Mouse (Mus musculus): ENCODE data around the gene Mrps24. TPM values are rescaled to one million over a fixed set of nuclear protein-coding genes. Genes with fewer than 3 reads are reported as not detected.
A peak's percentile ranks its signal among the peaks of the same experiment; 100 is the strongest.

The Mrps24 gene
- polyA plus RNA-seq (2015; fragmentation: Nextera tagmentation; extraction: Ambion mirVana), result 168 and 171 TPM in 2 replicates

- H3K27me3 ChIP-seq (replicated peaks; ENCODE audit: control insufficient read depth, insufficient read depth, low read length), result no peaks in the 10 kb centered on the region
- H3K27ac ChIP-seq (ENCODE audit: low read length), result no peak within 1 kb of the TSS
- H3K4me3 ChIP-seq (replicated peaks; ENCODE audit: low read length), result no peak within 1 kb of the TSS
- no peak within 1 kb of the TSS for H3K4me2 ChIP-seq (ENCODE audit: low read length)
- H3K4me1 ChIP-seq (replicated peaks; ENCODE audit: control insufficient read depth, insufficient read depth, low read length), result no peaks in the 10 kb centered on the region
- 85% methylated on average over 14 of the region's 14 CpGs for WGBS
- no peak within 1 kb of the TSS for H3K9ac ChIP-seq (replicated peaks; ENCODE audit: low read depth, low read length)
- no peak for ATAC-seq
- peaks cover 25% of the 10 kb centered on the region for H3K36me3 ChIP-seq (ENCODE audit: control insufficient read depth, insufficient read depth)
- no peaks in the 10 kb centered on the region for H3K9me3 ChIP-seq (ENCODE audit: control insufficient read depth, low read length)
Observed at GRCm38 (mm10) chr11:5715630-5716105, at the start of gene Mrps24. Gene Mrps24 (minus strand): TSS chr11:5715680.

GRCm38 (mm10) chr11:5762633-5762982, 47.1 kb upstream of the Mrps24 start:
- H3K4me3 ChIP-seq (replicated peaks; ENCODE audit: low read length), result peak overlapping the region; percentile 78
- H3K9me3 ChIP-seq (ENCODE audit: control insufficient read depth, low read length), result no peaks in the 10 kb centered on the region
- H3K36me3 ChIP-seq (ENCODE audit: control insufficient read depth, insufficient read depth), result no peaks in the 10 kb centered on the region
- H3K9ac ChIP-seq (replicated peaks; ENCODE audit: low read depth, low read length), result peak overlapping the region; percentile 87
- ATAC-seq, result peak; percentile 36
- peak overlapping the region; percentile 69 for H3K4me2 ChIP-seq (ENCODE audit: low read length)
- peaks cover 9% of the 10 kb centered on the region for H3K4me1 ChIP-seq (replicated peaks; ENCODE audit: control insufficient read depth, insufficient read depth, low read length)
- 19% methylated on average over 6 of the region's 6 CpGs for WGBS
- no peaks in the 10 kb centered on the region for H3K27me3 ChIP-seq (replicated peaks; ENCODE audit: control insufficient read depth, insufficient read depth, low read length)
- peak overlapping the region; percentile 95 for H3K27ac ChIP-seq (ENCODE audit: low read length)

- Histone ChIP-seq H3K4me2 (ENCODE audit: low read length) (peak within 1 kb of the TSS; percentile 69), H3K36me3 (ENCODE audit: control insufficient read depth, insufficient read depth) (no peaks in the 10 kb centered on the region), H3K27me3 (replicated peaks; ENCODE audit: control insufficient read depth, insufficient read depth, low read length) (no peaks in the 10 kb centered on the region), H3K9ac (replicated peaks; ENCODE audit: low read depth, low read length) (peak within 1 kb of the TSS; percentile 87), H3K4me1 (replicated peaks; ENCODE audit: control insufficient read depth, insufficient read depth, low read length) (peaks cover 9% of the 10 kb centered on the region), H3K9me3 (ENCODE audit: control insufficient read depth, low read length) (no peaks in the 10 kb centered on the region), H3K27ac (ENCODE audit: low read length) (peak within 1 kb of the TSS; percentile 95), H3K4me3 (replicated peaks; ENCODE audit: low read length) (peak within 1 kb of the TSS; percentile 78)
- under 1% methylated on average over 68 of the region's 68 CpGs for WGBS
- ATAC-seq, result peak; percentile 98
Observed at GRCm38 (mm10) chr11:5761820-5762632, 46.5 kb upstream of the Mrps24 start, which contains the start of gene Urgcp. Gene Urgcp (minus strand): TSS chr11:5762376.

DNA sequence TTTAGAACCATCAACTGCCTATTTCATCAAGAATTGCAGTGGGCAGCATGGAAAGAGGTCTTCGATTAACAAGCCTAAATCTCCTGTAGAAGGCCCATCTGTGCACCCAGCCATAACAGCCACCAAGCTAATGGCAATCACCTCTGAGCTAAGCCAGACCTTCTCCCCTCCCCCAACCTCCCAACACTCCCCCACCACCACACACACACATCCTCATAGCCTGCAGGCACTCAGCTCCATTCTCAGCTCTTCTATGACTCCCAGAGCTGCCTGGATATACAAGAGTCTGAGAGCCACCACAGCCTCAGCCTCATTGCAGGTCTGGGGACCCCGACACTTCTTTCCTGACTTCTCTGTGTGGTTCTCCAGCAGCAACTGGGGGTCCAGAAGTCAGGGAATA, 38.3 kb upstream of the Mrps24 start:
- H3K9ac ChIP-seq (replicated peaks; ENCODE audit: low read depth, low read length), result no peak overlapping the region
- ATAC-seq, result no peak
- H3K4me2 ChIP-seq (ENCODE audit: low read length), result no peak overlapping the region
- H3K9me3 ChIP-seq (ENCODE audit: control insufficient read depth, low read length), result peaks cover 3% of the 10 kb centered on the region; the same call in 1 of the 2 replicates
- no peak overlapping the region for H3K4me3 ChIP-seq (replicated peaks; ENCODE audit: low read length)
- no peaks in the 10 kb centered on the region for H3K36me3 ChIP-seq (ENCODE audit: control insufficient read depth, insufficient read depth)
- 94% methylated on average over 2 of the region's 2 CpGs for WGBS
- no peak overlapping the region for H3K27ac ChIP-seq (ENCODE audit: low read length)
- no peaks in the 10 kb centered on the region for H3K27me3 ChIP-seq (replicated peaks; ENCODE audit: control insufficient read depth, insufficient read depth, low read length)
- H3K4me1 ChIP-seq (replicated peaks; ENCODE audit: control insufficient read depth, insufficient read depth, low read length), result no peaks in the 10 kb centered on the region

DNA sequence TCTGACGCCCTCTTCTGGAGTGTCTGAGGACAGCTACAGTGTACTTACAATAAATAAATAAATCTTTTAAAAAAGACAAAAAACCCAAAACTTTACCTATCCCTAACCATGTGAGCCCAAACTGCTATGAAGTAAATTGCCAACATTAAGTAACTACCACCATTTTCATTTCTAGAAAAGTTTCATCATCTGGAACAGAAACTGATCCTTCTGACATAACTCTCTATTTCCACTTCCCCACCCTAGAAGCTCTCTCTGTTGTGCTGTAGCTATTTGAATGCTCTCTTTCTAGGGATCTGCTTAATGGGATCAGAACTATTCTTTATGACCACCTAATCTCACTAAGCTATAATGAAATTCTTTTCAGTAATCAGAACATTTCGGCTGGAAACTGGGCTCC, 29.5 kb upstream of the Mrps24 start:
- ATAC-seq, result no peak
- WGBS, result 76% methylated on average over 2 of the region's 2 CpGs
- Histone ChIP-seq H3K9ac (replicated peaks; ENCODE audit: low read depth, low read length) (no peak overlapping the region), H3K4me1 (replicated peaks; ENCODE audit: control insufficient read depth, insufficient read depth, low read length) (peaks cover 5% of the 10 kb centered on the region), H3K4me2 (ENCODE audit: low read length) (no peak overlapping the region), H3K27ac (ENCODE audit: low read length) (no peak overlapping the region), H3K4me3 (replicated peaks; ENCODE audit: low read length) (no peak overlapping the region), H3K27me3 (replicated peaks; ENCODE audit: control insufficient read depth, insufficient read depth, low read length) (no peaks in the 10 kb centered on the region), H3K9me3 (ENCODE audit: control insufficient read depth, low read length) (no peaks in the 10 kb centered on the region), H3K36me3 (ENCODE audit: control insufficient read depth, insufficient read depth) (no peaks in the 10 kb centered on the region)

GRCm38 (mm10) chr11:5742106-5742505, 26.6 kb upstream of the Mrps24 start:
- H3K36me3 ChIP-seq (ENCODE audit: control insufficient read depth, insufficient read depth), result no peaks in the 10 kb centered on the region
- peaks cover 9% of the 10 kb centered on the region for H3K4me1 ChIP-seq (replicated peaks; ENCODE audit: control insufficient read depth, insufficient read depth, low read length)
- no peaks in the 10 kb centered on the region for H3K27me3 ChIP-seq (replicated peaks; ENCODE audit: control insufficient read depth, insufficient read depth, low read length)
- H3K9ac ChIP-seq (replicated peaks; ENCODE audit: low read depth, low read length), result no peak overlapping the region
- no peak for ATAC-seq
- no peak overlapping the region for H3K4me3 ChIP-seq (replicated peaks; ENCODE audit: low read length)
- 81% methylated on average over 7 of the region's 7 CpGs for WGBS
- no peak overlapping the region for H3K4me2 ChIP-seq (ENCODE audit: low read length)
- H3K9me3 ChIP-seq (ENCODE audit: control insufficient read depth, low read length), result no peaks in the 10 kb centered on the region
- no peak overlapping the region for H3K27ac ChIP-seq (ENCODE audit: low read length)

DNA sequence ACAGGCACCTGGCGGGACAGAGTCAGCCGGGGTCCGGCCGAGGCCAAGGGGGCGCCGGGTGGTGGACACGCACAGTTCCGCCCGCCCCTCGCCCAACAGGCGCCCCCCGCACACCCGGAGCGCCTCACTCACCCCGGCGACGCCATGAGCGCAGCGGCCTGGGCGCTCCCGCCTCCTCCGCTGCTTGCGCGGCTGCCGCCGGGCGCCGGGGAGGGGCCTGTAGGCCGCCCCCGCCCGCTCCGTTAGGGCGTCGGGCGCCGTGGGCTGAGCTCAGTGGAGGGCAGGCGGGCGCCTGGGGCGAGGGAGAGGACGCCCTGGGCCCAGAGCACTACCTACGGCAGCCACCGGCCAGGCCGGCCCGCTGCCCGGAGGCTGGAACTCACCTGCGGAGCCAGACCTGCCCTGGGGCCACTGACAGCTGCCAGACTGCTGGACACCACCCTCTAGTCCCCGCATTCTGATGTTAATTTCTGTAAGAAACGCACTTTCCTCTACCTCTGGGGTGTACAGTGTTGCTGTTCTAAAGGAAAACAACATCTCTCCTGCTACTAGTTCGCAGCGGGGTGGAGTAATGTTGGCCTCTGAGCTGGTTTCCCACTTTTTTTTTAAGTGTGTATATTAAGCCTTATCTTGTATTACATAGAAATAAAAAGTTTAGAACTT, 25.6 kb upstream of the Mrps24 start:
- Histone ChIP-seq H3K36me3 (ENCODE audit: control insufficient read depth, insufficient read depth) (no peaks in the 10 kb centered on the region), H3K9me3 (ENCODE audit: control insufficient read depth, low read length) (no peaks in the 10 kb centered on the region), H3K4me1 (replicated peaks; ENCODE audit: control insufficient read depth, insufficient read depth, low read length) (peaks cover 9% of the 10 kb centered on the region), H3K9ac (replicated peaks; ENCODE audit: low read depth, low read length) (peak overlapping the region; percentile 96), H3K27me3 (replicated peaks; ENCODE audit: control insufficient read depth, insufficient read depth, low read length) (no peaks in the 10 kb centered on the region), H3K4me2 (ENCODE audit: low read length) (peak overlapping the region; percentile 79), H3K4me3 (replicated peaks; ENCODE audit: low read length) (peak overlapping the region; percentile 97), H3K27ac (ENCODE audit: low read length) (peak overlapping the region; percentile 69)
- peak; percentile 97 for ATAC-seq
- WGBS, result under 1% methylated on average over 47 of the region's 50 CpGs

- H3K4me1 ChIP-seq (replicated peaks; ENCODE audit: control insufficient read depth, insufficient read depth, low read length), result peaks cover 9% of the 10 kb centered on the region
- peak overlapping the region; percentile 97 for H3K4me3 ChIP-seq (replicated peaks; ENCODE audit: low read length)
- H3K9me3 ChIP-seq (ENCODE audit: control insufficient read depth, low read length), result no peaks in the 10 kb centered on the region
- peak overlapping the region; percentile 96 for H3K9ac ChIP-seq (replicated peaks; ENCODE audit: low read depth, low read length)
- ATAC-seq, result peak; percentile 66
- peak overlapping the region; percentile 79 for H3K4me2 ChIP-seq (ENCODE audit: low read length)
- no peaks in the 10 kb centered on the region for H3K27me3 ChIP-seq (replicated peaks; ENCODE audit: control insufficient read depth, insufficient read depth, low read length)
- H3K36me3 ChIP-seq (ENCODE audit: control insufficient read depth, insufficient read depth), result no peaks in the 10 kb centered on the region
- H3K27ac ChIP-seq (ENCODE audit: low read length), result peak overlapping the region; percentile 69
- 2% methylated on average over 26 of the region's 26 CpGs for WGBS
Observed at GRCm38 (mm10) chr11:5740599-5740964, 25.1 kb upstream of the Mrps24 start.

- ATAC-seq, result no peak
- Histone ChIP-seq H3K9me3 (ENCODE audit: control insufficient read depth, low read length) (no peaks in the 10 kb centered on the region), H3K27me3 (replicated peaks; ENCODE audit: control insufficient read depth, insufficient read depth, low read length) (no peaks in the 10 kb centered on the region), H3K27ac (ENCODE audit: low read length) (no peak overlapping the region), H3K36me3 (ENCODE audit: control insufficient read depth, insufficient read depth) (no peaks in the 10 kb centered on the region), H3K4me3 (replicated peaks; ENCODE audit: low read length) (no peak overlapping the region), H3K4me1 (replicated peaks; ENCODE audit: control insufficient read depth, insufficient read depth, low read length) (peaks cover 9% of the 10 kb centered on the region), H3K9ac (replicated peaks; ENCODE audit: low read depth, low read length) (no peak overlapping the region), H3K4me2 (ENCODE audit: low read length) (peak overlapping the region; percentile 79)
- WGBS, result 44% methylated on average over 3 of the region's 3 CpGs
Observed at GRCm38 (mm10) chr11:5739846-5740245, 24.4 kb upstream of the Mrps24 start.
